Mouse (Mus musculus): ENCODE data around the gene 1700020L24Rik.

Gene 1700020L24Rik

DNA sequence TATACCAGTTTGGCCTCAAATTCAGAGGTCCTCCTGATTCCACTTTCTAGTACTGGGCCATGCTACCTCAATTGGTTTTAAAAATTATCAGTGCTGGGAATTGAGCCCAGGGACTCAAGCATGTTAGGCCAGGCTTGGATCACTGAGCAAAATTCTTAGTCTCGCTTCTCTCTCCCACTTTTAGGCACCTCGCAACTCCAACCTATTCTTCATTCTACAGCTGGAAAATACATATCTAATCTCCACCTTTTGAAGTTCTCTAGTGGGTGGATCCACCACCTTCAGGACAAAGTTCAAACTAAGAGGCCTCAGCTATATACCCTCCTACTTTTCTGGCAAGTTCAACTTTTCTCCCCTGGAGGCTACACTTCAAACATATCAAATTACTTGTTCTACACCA is 34.3 kb downstream of the 1700020L24Rik start:
- no peak for DNase-seq (ENCODE audit: low read depth, low spot score)

DNA sequence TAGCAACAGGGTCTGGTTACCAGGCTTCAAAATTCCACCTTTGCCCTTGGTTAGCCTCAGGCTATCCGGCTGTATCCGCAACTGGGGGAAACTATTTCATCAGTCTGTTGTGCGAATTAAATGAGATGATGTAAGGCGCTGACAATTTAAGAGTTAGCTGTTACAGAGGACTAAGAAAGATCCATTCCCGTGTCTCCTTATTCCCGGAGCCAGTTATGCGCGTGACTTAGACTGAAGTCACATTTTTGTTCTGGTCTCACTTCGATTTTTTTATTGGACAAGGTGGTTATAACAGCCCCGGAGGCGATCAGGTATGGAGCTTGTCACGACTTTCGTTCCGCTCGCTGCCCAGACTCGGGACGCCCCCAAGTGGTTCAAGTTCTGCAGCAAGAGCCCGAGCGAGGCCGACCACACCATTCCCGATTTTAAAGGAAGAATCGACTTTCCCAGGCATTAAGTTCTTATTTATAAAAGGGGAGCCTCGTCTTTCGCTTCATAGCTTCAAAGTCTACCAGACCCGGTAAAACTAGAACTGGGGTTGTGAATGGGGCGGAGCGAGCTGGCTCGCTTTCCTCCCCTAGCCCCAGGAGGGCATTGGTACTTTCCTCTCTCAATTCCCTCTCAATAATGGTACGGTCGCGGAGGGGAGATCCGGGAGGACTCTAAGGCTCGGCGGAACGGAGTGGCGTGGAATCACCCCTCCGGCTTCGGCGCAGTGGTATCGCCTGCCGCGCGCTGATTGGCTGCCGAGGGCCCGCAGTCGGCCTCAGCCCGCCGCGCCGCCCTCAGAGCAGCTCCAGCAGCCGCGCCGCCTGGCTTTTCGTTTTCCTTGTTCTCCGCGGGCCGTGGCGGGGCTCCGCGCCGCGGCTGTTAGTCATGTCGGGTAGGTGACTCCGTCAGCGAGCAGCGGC is 35.1 kb downstream of the 1700020L24Rik start, which contains the start of gene Taf15:
TSS of gene Taf15 (plus strand) at position 763 of the 911 bp plus-strand sequence.
- peak; percentile 100 for DNase-seq (ENCODE audit: low read depth, low spot score)

DNA sequence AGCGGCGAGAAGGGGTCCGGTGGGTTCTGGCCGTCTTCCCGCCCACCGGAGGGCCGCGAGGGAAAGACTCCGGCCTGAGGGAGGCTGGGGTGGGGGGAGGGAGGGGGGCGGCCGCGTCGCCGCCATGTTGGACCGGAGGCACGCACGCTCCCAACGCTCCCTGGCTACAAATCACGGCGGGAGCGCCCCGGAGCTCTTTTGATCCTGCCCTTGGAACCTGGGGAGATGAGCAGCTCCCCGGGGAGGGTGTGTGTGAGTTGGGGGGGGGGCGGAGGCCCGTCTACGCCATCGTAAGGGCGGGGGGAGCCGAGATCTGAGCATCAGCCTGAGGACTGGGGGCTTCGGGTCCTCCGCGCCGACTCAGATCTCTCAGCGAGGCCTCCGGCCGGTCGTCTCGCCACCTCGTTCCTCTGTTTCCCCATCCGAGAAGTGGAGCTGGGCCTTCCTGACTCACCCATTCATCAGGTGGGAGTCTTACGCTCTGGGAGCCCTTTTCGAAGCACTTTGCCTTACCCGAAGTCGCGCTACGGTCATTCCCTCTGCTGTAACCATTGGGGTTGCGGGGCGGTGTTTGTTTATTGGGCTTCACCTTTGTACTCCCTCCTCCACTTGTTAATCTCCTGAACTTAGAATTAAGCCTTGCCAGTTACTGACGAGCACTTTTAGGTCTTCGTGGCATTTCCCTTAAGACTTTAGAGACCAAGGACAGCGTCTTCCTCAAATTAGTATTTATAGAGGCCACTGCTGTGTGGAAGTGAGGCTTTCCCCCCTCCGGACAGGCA is 35.9 kb downstream of the 1700020L24Rik start:
- peak; percentile 55 for DNase-seq (ENCODE audit: low read depth, low spot score)

All from R1 (cell line).